Mouse (Mus musculus) c-Kit-positive CD71-positive TER-119-positive erythroid progenitor cells, embryonic 14.5 days (primary cell): ENCODE data around the gene Mt2.

Source experiments
- DNase-seq: peaks from one replicate; pipeline ENCODE4 v3.0.0-alpha.2; 2013; ENCODE audit warnings: low spot score

The Mt2 gene

GRCm38 (mm10) chr8:94172809-94173732 lies 607 bp downstream of the Mt2 start:
- DNase-seq: peak; percentile 55

- DNase-seq: peak; percentile 63
These were observed 1.5 kb downstream of the Mt2 start for GRCm38 (mm10) chr8:94173848-94174403.

- DNase-seq: no peak
These were observed 2.3 kb downstream of the Mt2 start for GRCm38 (mm10) chr8:94174619-94175213.

- no peak for DNase-seq
These were observed 5.4 kb downstream of the Mt2 start for GRCm38 (mm10) chr8:94177716-94178390.

GRCm38 (mm10) chr8:94178857-94179712 lies 6.6 kb downstream of the Mt2 start, which contains the start of gene Mt1:
Gene Mt1 (plus strand): TSS chr8:94179082.
- DNase-seq: peak; percentile 99

- DNase-seq: peak; percentile 62
These were observed 7.5 kb downstream of the Mt2 start for GRCm38 (mm10) chr8:94179713-94180560.

GRCm38 (mm10) chr8:94180561-94180908 lies 8.1 kb downstream of the Mt2 start:
- DNase-seq: no peak

GRCm38 (mm10) chr8:94182055-94182929 lies 9.8 kb downstream of the Mt2 start:
- DNase-seq: no peak

GRCm38 (mm10) chr8:94183117-94183516 lies 10.7 kb downstream of the Mt2 start:
- DNase-seq: peak; percentile 90

- DNase-seq: no peak
These were observed 11.9 kb downstream of the Mt2 start for GRCm38 (mm10) chr8:94184357-94184843.

- no peak for DNase-seq
These were observed 13.3 kb downstream of the Mt2 start for GRCm38 (mm10) chr8:94185791-94186190.

- DNase-seq: peak; percentile 84
These were observed 14.1 kb downstream of the Mt2 start for GRCm38 (mm10) chr8:94186542-94186941.

GRCm38 (mm10) chr8:94187290-94188002 lies 15.0 kb downstream of the Mt2 start:
- no peak for DNase-seq

GRCm38 (mm10) chr8:94189275-94190031 lies 17.0 kb downstream of the Mt2 start:
- DNase-seq: no peak

GRCm38 (mm10) chr8:94191101-94191691 lies 18.7 kb downstream of the Mt2 start:
- DNase-seq: peak; percentile 75

- no peak for DNase-seq
These were observed 20.5 kb downstream of the Mt2 start for GRCm38 (mm10) chr8:94192926-94193325.

GRCm38 (mm10) chr8:94194591-94195223 lies 22.2 kb downstream of the Mt2 start:
- no peak for DNase-seq
